Mouse (Mus musculus) intestine, postnatal 0 days (tissue): Measurements from ENCODE around the gene Prpsap1. TPM values are rescaled to one million over a fixed set of nuclear protein-coding genes. Genes with fewer than 3 reads are reported as not detected.

Experiments used
- ATAC-seq: fragments of 200-750 bp; cut with Nextera tagmentation; 2 replicates; pipeline ENCODE4 v1.8.0; 2017; ENCODE audit warnings: mild to moderate bottlenecking, moderate TSS enrichment, moderate library complexity
- H3K27ac ChIP-seq: fragments of 300-500 bp; sonication (generic); 2 replicates; pipeline ENCODE4 v1.5.1; 2014; ENCODE audit warnings: mild to moderate bottlenecking, low read depth, low read length, moderate library complexity
- H3K27me3 ChIP-seq: fragments of 300-500 bp; sonication (generic); replicated peaks from 2 replicates; pipeline ENCODE4 v1.6.1; 2014; ENCODE audit warnings: low read length, mixed read lengths; ENCODE audit not compliant: control insufficient read depth, insufficient read depth
- H3K36me3 ChIP-seq: fragments of 300-500 bp; sonication (generic); 2 replicates; pipeline ENCODE4 v1.6.1; 2014; ENCODE audit warnings: mild to moderate bottlenecking, moderate library complexity; ENCODE audit not compliant: control insufficient read depth, insufficient read depth
- H3K4me1 ChIP-seq: fragments of 300-500 bp; sonication (generic); replicated peaks from 2 replicates; pipeline ENCODE4 v1.6.1; 2014; ENCODE audit warnings: antibody characterized with exemption, low read length, mixed read lengths; ENCODE audit not compliant: control insufficient read depth, insufficient read depth
- H3K4me2 ChIP-seq: fragments of 300-500 bp; sonication (generic); replicated peaks from 2 replicates; pipeline ENCODE4 v1.6.1; 2014; ENCODE audit warnings: low read depth, mild to moderate bottlenecking, moderate library complexity
- H3K4me3 ChIP-seq: fragments of 300-500 bp; sonication (generic); 2 replicates; pipeline ENCODE4 v1.5.1; 2014; ENCODE audit warnings: low read depth, low read length
- H3K9ac ChIP-seq: fragments of 300-500 bp; sonication (generic); 2 replicates; pipeline ENCODE4 v1.6.1; 2014; ENCODE audit warnings: mild to moderate bottlenecking, low read depth, low read length
- H3K9me3 ChIP-seq: fragments of 300-500 bp; sonication (generic); 2 replicates; pipeline ENCODE4 v1.6.1; 2016; ENCODE audit warnings: mixed run types; ENCODE audit not compliant: control insufficient read depth
- CTCF ChIP-seq: sonication (generic); IDR thresholded peaks from 2 replicates; pipeline ENCODE4 v1.5.1; 2016; ENCODE audit warnings: low read depth, mild to moderate bottlenecking, control low read depth, antibody characterized with exemption, moderate library complexity
- WGBS: fragments of 180-500 bp; shearing (Covaris S2); extraction: QIAGEN DNeasy Blood & Tissue Kit; methylation state at CpG from one replicate; pipeline ENCODE4 v1.1.7; 2014; 5-methylcytosine and 5-hydroxymethylcytosine counted together
- polyA plus RNA-seq: library from polyadenylated mRNA; unstranded; fragments of >200 nt; fragmentation: Nextera tagmentation; extraction: Ambion mirVana; gene quantifications from 2 replicates; pipeline ENCODE4 v1.2.1, GENCODE M21; 2015

Prpsap1 gene
- polyA plus RNA-seq, 1 experiment from 2014 or later = 177 TPM

DNA sequence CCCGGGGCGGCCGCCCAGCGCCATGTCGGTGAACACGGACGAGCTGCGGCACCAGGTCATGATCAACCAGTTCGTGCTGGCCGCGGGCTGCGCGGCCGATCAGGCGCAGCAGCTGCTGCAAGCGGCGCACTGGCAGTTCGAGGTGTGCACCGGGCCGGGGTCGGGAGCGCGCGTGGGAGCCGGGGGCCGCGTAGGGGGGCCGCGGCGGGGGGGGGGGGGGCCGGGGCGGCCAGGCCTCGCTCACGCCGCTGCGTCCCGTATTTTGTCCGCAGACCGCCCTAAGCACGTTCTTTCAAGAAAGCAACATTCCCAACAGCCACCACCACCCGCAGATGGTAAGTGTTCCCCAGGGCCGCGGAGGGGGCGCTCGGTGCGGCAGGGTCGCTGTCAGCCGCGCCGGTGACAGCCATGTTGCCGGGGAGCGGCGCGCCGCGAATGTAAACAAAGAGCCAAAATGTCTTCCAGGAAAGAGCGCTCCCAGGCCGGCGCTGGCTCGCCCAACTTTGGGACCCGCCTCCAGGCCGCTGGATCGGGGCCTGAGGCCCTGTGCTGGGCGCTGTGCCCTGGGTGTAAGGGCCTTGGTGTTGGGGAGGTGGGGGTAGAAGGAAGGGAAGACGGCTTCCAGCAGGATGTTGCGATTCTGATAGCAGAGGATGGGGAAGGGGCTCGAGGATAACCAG is 59.6 kb downstream of the Prpsap1 start:
- Histone ChIP-seq H3K9me3 (no peaks in the 10 kb centered on the region), H3K27me3 (no peaks in the 10 kb centered on the region), H3K4me1 (peaks cover 10% of the 10 kb centered on the region), H3K9ac (peak overlapping the region; percentile 79), H3K36me3 (peaks cover 20% of the 10 kb centered on the region), H3K27ac (peak overlapping the region; percentile 93), H3K4me3 (peak overlapping the region; percentile 76), H3K4me2 (peak overlapping the region; percentile 72)
- no peak for TF ChIP-seq CTCF
- WGBS = under 1% methylated on average over 42 of the region's 67 CpGs
- no peak for ATAC-seq

DNA sequence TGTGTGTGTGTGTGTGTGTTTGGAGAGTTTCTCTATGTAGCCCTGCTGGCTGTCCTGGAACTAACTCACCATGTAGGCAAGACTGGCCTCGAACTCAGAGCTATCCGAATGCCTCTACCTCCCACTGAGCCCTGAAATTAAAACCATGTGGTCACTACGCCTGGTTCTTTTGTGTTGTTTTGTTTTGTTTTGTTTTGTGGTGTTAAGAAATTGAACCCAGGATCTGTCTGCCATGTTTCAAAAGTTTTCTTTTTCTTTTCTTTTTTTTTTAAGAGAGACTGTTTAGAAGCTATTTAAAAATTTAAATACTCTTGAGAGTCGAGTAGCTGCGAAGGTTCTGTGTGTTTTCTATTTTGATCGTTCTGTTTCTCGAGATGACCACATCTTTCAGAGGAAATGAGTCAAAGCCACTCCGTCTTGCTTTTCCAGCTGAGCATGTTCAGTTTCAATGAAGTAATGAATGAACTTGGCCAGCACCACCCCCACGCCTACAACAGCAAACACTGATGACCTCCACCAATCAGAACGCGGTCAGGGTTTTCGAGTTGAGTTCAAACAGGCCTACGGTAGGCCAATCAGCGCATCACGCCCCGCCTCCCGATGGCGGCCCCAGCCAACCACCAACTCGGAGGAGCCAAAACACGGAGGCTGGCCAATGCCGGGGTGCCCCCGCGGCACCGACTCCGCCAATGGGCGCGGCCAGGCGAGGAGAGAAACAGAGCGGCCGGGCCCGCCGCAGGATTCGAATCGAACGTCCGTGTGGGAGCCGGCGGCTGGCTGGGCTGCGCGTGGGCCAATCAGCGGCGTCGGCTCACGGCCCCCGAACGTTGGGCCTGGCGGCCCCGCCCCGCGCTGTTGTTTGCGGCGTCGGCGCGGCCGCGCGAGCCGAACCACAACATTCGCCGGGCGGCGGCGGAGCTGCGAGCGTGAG is 60.4 kb downstream of the Prpsap1 start, which contains the start of gene Ubald2:
Ubald2 (plus strand) TSS at position 739 of the 931 bp plus-strand sequence.
- Histone ChIP-seq H3K4me2 (peak within 1 kb of the TSS; percentile 72), H3K27me3 (no peaks in the 10 kb centered on the region), H3K4me1 (peaks cover 10% of the 10 kb centered on the region), H3K9ac (peak within 1 kb of the TSS; percentile 79), H3K36me3 (peaks cover 13% of the 10 kb centered on the region), H3K27ac (peak within 1 kb of the TSS; percentile 96), H3K9me3 (no peaks in the 10 kb centered on the region), H3K4me3 (peak within 1 kb of the TSS; percentile 76)
- 2% methylated on average over 60 of the region's 66 CpGs for WGBS
- peak; percentile 79 for ATAC-seq
- TF ChIP-seq CTCF = no peak

DNA sequence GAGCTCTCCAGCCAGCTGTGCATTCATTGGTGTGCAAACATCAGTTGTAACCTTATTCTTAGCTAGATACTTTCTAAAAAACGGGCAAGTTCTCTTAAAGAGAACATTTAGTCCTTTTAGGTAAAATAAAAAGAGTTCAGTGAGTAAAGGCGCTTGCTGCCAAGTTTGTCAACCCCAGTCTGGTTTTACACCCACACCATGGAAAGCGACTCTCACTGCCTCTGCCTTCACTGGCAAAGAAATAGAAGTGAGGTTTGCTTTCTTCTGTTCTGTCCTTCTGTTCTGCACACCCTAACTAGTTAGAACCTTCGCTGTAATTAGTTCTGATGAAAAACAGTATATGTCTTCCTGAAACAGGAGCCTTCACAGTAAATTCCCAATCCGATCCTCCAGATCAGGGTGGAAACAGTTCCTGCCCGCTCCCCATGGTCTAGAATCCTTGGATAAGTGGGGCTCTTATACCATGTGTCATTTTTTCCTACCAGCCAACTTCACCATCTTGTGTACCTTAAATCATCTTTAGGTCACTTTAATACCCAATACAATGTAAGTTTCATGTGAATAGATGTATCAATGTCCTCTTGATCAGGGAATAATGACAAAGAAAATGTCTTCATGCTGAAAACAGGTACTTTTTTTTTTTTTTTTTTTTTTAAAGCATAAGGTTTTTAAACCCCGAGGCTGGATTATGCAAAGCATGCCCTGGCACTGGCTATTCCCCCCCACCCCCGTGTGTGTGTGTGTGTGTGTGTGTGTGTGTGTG is 61.2 kb downstream of the Prpsap1 start:
- 55% methylated on average over 8 of the region's 8 CpGs for WGBS
- Histone ChIP-seq H3K9ac (no peak overlapping the region; the same call in 1 of the 2 replicates), H3K4me3 (no peak overlapping the region), H3K27me3 (no peaks in the 10 kb centered on the region), H3K9me3 (no peaks in the 10 kb centered on the region), H3K27ac (peak overlapping the region; percentile 96), H3K4me2 (peak overlapping the region; percentile 44; the same call in 1 of the 2 replicates), H3K4me1 (peaks cover 10% of the 10 kb centered on the region), H3K36me3 (peaks cover 12% of the 10 kb centered on the region)
- no peak for TF ChIP-seq CTCF
- no peak for ATAC-seq

DNA sequence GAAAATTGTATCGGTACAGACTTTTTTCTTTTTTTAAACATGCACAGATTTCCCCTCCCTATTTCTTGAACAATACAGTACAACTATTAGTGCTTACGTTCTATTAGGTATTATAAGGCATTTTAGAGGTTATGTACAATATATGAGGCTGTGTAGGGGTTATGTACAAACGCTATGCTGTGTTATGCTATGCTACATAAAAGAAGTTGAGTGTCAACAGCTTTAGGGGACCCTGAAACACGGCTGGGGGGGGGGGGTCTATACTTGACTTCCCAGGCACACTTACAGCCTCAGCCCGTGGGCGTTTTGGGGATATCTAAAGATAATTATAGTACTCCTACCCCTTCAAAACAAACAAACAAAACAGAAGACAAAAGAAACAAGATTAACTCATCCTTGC is 61.9 kb downstream of the Prpsap1 start:
- no peak for TF ChIP-seq CTCF
- ATAC-seq = no peak
- Histone ChIP-seq H3K27me3 (no peaks in the 10 kb centered on the region), H3K4me1 (peaks cover 10% of the 10 kb centered on the region), H3K27ac (peak overlapping the region; percentile 96), H3K4me2 (peak overlapping the region; percentile 44), H3K36me3 (peaks cover 5% of the 10 kb centered on the region), H3K9ac (peak overlapping the region; percentile 42; the same call in 1 of the 2 replicates), H3K4me3 (no peak overlapping the region), H3K9me3 (no peaks in the 10 kb centered on the region)
- whole genome bisulfite sequencing = 34% methylated on average over 6 of the region's 6 CpGs

DNA sequence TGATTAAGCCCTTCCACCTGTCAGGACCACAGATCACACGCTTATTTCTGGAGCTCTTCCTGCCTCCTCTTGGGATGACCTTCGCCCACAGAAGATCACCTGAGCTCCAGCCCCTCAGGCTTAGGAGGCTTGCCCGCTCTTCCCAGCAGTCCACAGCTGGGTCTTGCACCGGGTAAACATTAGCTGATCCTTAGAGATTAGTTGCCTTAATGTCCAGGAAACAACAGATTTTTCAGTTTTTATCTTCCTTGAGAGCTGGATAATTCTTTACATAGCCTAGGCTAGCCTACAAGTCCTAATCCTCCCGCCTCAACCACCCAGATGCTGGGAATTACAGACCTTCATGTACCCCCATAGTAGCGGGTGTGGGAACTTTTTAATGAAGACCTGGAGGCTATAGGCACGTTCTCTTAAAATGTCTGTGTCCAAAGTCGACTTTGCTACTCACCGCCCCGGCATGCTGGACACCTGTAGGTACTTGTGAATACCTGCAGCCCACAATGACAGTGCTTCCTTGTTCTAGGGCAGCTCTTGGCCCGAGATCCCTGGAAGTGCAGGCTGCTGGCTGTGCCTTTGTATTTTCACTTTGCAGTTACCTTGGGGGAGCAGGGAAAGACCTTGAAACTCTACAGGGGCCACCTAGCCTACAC is 62.4 kb downstream of the Prpsap1 start:
- H3K4me3 ChIP-seq = 0 out of 2 replicates have a peak overlapping the region, but pooled peaks have one; percentile 2
- no peaks in the 10 kb centered on the region for H3K27me3 ChIP-seq
- peaks cover 9% of the 10 kb centered on the region for H3K4me1 ChIP-seq
- H3K27ac ChIP-seq = peak overlapping the region; percentile 96
- H3K4me2 ChIP-seq = peak overlapping the region; percentile 44
- no peak for TF ChIP-seq CTCF
- H3K9ac ChIP-seq = peak overlapping the region; percentile 42
- H3K9me3 ChIP-seq = no peaks in the 10 kb centered on the region
- ATAC-seq = peak; percentile 48
- H3K36me3 ChIP-seq = no peaks in the 10 kb centered on the region
- 21% methylated on average over 11 of the region's 11 CpGs for WGBS
